Mouse (Mus musculus) CH12.LX (cell line): ENCODE results near the gene Larp1. TPM values are rescaled to one million over a fixed set of nuclear protein-coding genes. Genes with fewer than 3 reads are reported as not detected.

Source experiments
- DNase-seq: peaks from one replicate; pipeline ENCODE4 v3.0.0-alpha.2; 2013; ENCODE audit errors: extremely low read depth
- H3K27ac ChIP-seq: 2 replicates; pipeline ENCODE4 v1.5.1; 2012; ENCODE audit warnings: low read depth, mild to moderate bottlenecking, control low read depth, moderate library complexity; ENCODE audit not compliant: insufficient read depth
- H3K27me3 ChIP-seq: replicated peaks from 2 replicates; pipeline ENCODE3; 2012; ENCODE audit warnings: inconsistent platforms
- H3K36me3 ChIP-seq, 2 experiments: replicated peaks in 1 of 2; 2 replicates each; pipeline versions ENCODE3 to v1.6.1; 2012; ENCODE audit warnings: inconsistent platforms in 1 of 2, low read length in 1 of 2, mild to moderate bottlenecking in 1 of 2, mixed read lengths in 1 of 2, moderate library complexity in 1 of 2; ENCODE audit not compliant: control insufficient read depth in 1 of 2, insufficient read depth in 1 of 2
- H3K4me1 ChIP-seq, 2 experiments: 2 replicates each; pipeline ENCODE4 v1.6.1; 2012; ENCODE audit warnings: inconsistent platforms in 1 of 2, moderate library complexity in 1 of 2; ENCODE audit not compliant: insufficient read depth in 2 of 2, control insufficient read depth in 1 of 2
- H3K4me2 ChIP-seq: 2 replicates; pipeline ENCODE4 v1.6.1; 2012; ENCODE audit warnings: low read depth, mild to moderate bottlenecking, control low read depth; ENCODE audit not compliant: poor library complexity, insufficient read depth, severe bottlenecking
- H3K4me3 ChIP-seq, 3 experiments: fragments of 150-350 bp in 1 of 3; sonication (generic) in 1 of 3; replicated peaks in 1 of 3; 2 replicates each; pipeline versions ENCODE3 to v1.5.1; 2011 to 2012; ENCODE audit warnings: low read depth in 2 of 3, low read length in 2 of 3, mild to moderate bottlenecking in 2 of 3, moderate library complexity in 2 of 3, control low read depth in 1 of 3, improper control_type of control experiment in 1 of 3, inconsistent platforms in 1 of 3, mixed read lengths in 1 of 3; ENCODE audit not compliant: poor library complexity in 1 of 3
- H3K79me2 ChIP-seq: replicated peaks from 2 replicates; pipeline ENCODE4 v1.6.1; 2012; ENCODE audit warnings: mild to moderate bottlenecking, moderate library complexity; ENCODE audit not compliant: control insufficient read depth, poor library complexity, insufficient read depth, severe bottlenecking; ENCODE audit errors: extremely low read depth
- H3K9ac ChIP-seq: 2 replicates; pipeline ENCODE4 v1.6.1; 2012; ENCODE audit warnings: low read depth, mild to moderate bottlenecking, control low read depth, moderate library complexity; ENCODE audit not compliant: insufficient read depth
- H3K9me3 ChIP-seq: replicated peaks from 2 replicates; pipeline ENCODE3; 2012; ENCODE audit warnings: low read length, inconsistent platforms, mixed read lengths
- E2F4 ChIP-seq: IDR thresholded peaks from 2 replicates; pipeline ENCODE4 v1.6.1; 2011; ENCODE audit warnings: low read depth, low read length, improper control_type of control experiment; ENCODE audit not compliant: insufficient replicate concordance
- ELF1 ChIP-seq: IDR thresholded peaks from 2 replicates; pipeline ENCODE4 v1.6.1; 2014; ENCODE audit warnings: low read depth, mild to moderate bottlenecking, inconsistent platforms, low read length, improper control_type of control experiment
- ETS1 ChIP-seq: conservative IDR thresholded peaks from 2 replicates; pipeline ENCODE4 v1.6.1; 2012; ENCODE audit warnings: low read depth, mild to moderate bottlenecking, inconsistent platforms, low read length, improper control_type of control experiment, moderate library complexity
- IRF4 ChIP-seq: IDR thresholded peaks from 2 replicates; pipeline ENCODE4 v1.6.1; 2014; ENCODE audit warnings: low read depth, mild to moderate bottlenecking, inconsistent platforms, low read length, improper control_type of control experiment
- JUN ChIP-seq: IDR thresholded peaks from 2 replicates; pipeline ENCODE4 v1.6.1; 2011; ENCODE audit warnings: low read depth, mild to moderate bottlenecking, low read length, improper control_type of control experiment, moderate library complexity; ENCODE audit not compliant: insufficient read depth
- JUND ChIP-seq: conservative IDR thresholded peaks from 2 replicates; pipeline ENCODE4 v1.6.1; 2011; ENCODE audit warnings: low read depth, low read length, improper control_type of control experiment
- MAX ChIP-seq: IDR thresholded peaks from 2 replicates; pipeline ENCODE4 v1.6.1; 2011; ENCODE audit warnings: low read length, improper control_type of control experiment
- MAZ ChIP-seq: IDR thresholded peaks from 2 replicates; pipeline ENCODE4 v1.6.1; 2012; ENCODE audit warnings: low read depth, mild to moderate bottlenecking, inconsistent platforms, low read length, improper control_type of control experiment, moderate library complexity
- MEF2A ChIP-seq: IDR thresholded peaks from 2 replicates; pipeline ENCODE4 v1.6.1; 2014; ENCODE audit warnings: low read depth, mild to moderate bottlenecking, inconsistent platforms, low read length, improper control_type of control experiment, borderline replicate concordance
- MXI1 ChIP-seq: IDR thresholded peaks from 2 replicates; pipeline ENCODE4 v1.6.1; 2011; ENCODE audit warnings: mild to moderate bottlenecking, low read depth, low read length, improper control_type of control experiment
- MYC ChIP-seq: IDR thresholded peaks from 2 replicates; pipeline ENCODE4 v1.6.1; 2011; ENCODE audit warnings: low read depth, mild to moderate bottlenecking, improper control_type of control experiment, low read length
- NELFE ChIP-seq: IDR thresholded peaks from 2 replicates; pipeline ENCODE4 v1.6.1; 2011; ENCODE audit warnings: low read depth, low read length, improper control_type of control experiment
- NRF1 ChIP-seq: IDR thresholded peaks from 2 replicates; pipeline ENCODE4 v1.6.1; 2014; ENCODE audit warnings: low read depth, mild to moderate bottlenecking, inconsistent platforms, low read length, improper control_type of control experiment, moderate library complexity
- PAX5 ChIP-seq: IDR thresholded peaks from 2 replicates; pipeline ENCODE4 v1.6.1; 2012; ENCODE audit warnings: low read length, inconsistent platforms, mixed read lengths
- POLR2A ChIP-seq: IDR thresholded peaks from 2 replicates; pipeline ENCODE4 v1.6.1; 2011; ENCODE audit warnings: low read depth, mild to moderate bottlenecking, improper control_type of control experiment, low read length
- RCOR1 ChIP-seq: conservative IDR thresholded peaks from 2 replicates; pipeline ENCODE4 v1.6.1; 2012; ENCODE audit warnings: low read depth, mild to moderate bottlenecking, inconsistent platforms, low read length, improper control_type of control experiment
- SIN3A ChIP-seq: IDR thresholded peaks from 2 replicates; pipeline ENCODE4 v1.6.1; 2012; ENCODE audit warnings: low read length, improper control_type of control experiment, inconsistent platforms
- SMC3 ChIP-seq: IDR thresholded peaks from 2 replicates; pipeline ENCODE4 v1.6.1; 2011; ENCODE audit warnings: low read depth, low read length, improper control_type of control experiment
- UBTF ChIP-seq: IDR thresholded peaks from 2 replicates; pipeline ENCODE4 v1.6.1; 2012; ENCODE audit warnings: low read depth, mild to moderate bottlenecking, inconsistent platforms, low read length, improper control_type of control experiment, moderate library complexity
- USF1 ChIP-seq: IDR thresholded peaks from 2 replicates; pipeline ENCODE4 v1.6.1; 2014; ENCODE audit warnings: low read depth, mild to moderate bottlenecking, inconsistent platforms, low read length, improper control_type of control experiment
- USF2 ChIP-seq: conservative IDR thresholded peaks from 2 replicates; pipeline ENCODE4 v1.6.1; 2011; ENCODE audit warnings: low read depth, low read length, improper control_type of control experiment
- ZC3H11A ChIP-seq: IDR thresholded peaks from 2 replicates; pipeline ENCODE4 v1.6.1; 2012; ENCODE audit warnings: low read depth, mild to moderate bottlenecking, inconsistent platforms, low read length, improper control_type of control experiment
- ZKSCAN1 ChIP-seq: IDR thresholded peaks from 2 replicates; pipeline ENCODE4 v1.6.1; 2012; ENCODE audit warnings: low read depth, inconsistent platforms, low read length, improper control_type of control experiment, borderline replicate concordance
- dilution Hi-C: fragments of 300-500 bp; cut with MboI; formaldehyde crosslinking; loops from 2 replicates; pipeline ENCODE4 v1.14.3; 2020; ENCODE audit warnings: low sequenced_read_pairs; ENCODE audit not compliant: extremely low pct_unique_long_range_greater_than_20kb, extremely low pct_ligation_motif_present
- in situ Hi-C: fragments of 300-500 bp; cut with MboI; formaldehyde crosslinking; loops from 3 replicates; pipeline ENCODE4 v1.14.3; 2019; ENCODE audit warnings: low sequenced_read_pairs, low pct_ligation_motif_present, low pct_unique_long_range_greater_than_20kb, mixed read lengths
- polyA plus RNA-seq: library from polyadenylated mRNA; unstranded; fragments of >175 nt; gene quantifications from 2 replicates; pipeline ENCODE4 v1.2.1, GENCODE M21; 2012; ENCODE audit warnings: low read depth; ENCODE audit not compliant: insufficient read length
- total RNA-seq, 2 experiments: library from RNA; depleted of rRNA; stranded (reverse); fragments of 300-350 nt in 1 of 2; fragments of >200 nt in 1 of 2; gene quantifications; 2 replicates each; pipeline ENCODE4 v1.2.3; 2012 to 2014

Gene Larp1
- total and polyA plus RNA-seq, 3 experiments: 38.2 to 284 (median 94.1) TPM

GRCm38 (mm10) chr11:58018701-58019100, 9.8 kb downstream of the Larp1 start:
- Histone ChIP-seq H3K27ac (no peak overlapping the region), H3K9ac (no peak overlapping the region), H3K79me2 (peaks cover 99% of the 10 kb centered on the region), H3K9me3 (no peaks in the 10 kb centered on the region), H3K4me3 (no peak overlapping the region), H3K4me2 (no peak overlapping the region), H3K4me1 (peaks cover 43 to 90% of the 10 kb centered on the region in 2 experiments), H3K27me3 (no peaks in the 10 kb centered on the region), H3K36me3 (peaks cover 0 to 53% of the 10 kb centered on the region in 2 experiments)
- in situ Hi-C loops: no loop called here
- dilution Hi-C loops: no loop called here
- TF ChIP-seq POLR2A (no peak), MAX (no peak), SMC3 (peak; percentile 21; the same call in 1 of the 2 replicates), MYC (no peak), NELFE (no peak), ETS1 (no peak)
- no peak for DNase-seq

GRCm38 (mm10) chr11:58021095-58021494, 12.2 kb downstream of the Larp1 start:
- dilution Hi-C loops (no loop called here), in situ Hi-C loops (no loop called here)
- Histone ChIP-seq H3K79me2 (peaks cover 100% of the 10 kb centered on the region), H3K9me3 (no peaks in the 10 kb centered on the region), H3K9ac (no peak overlapping the region), H3K4me2 (peak overlapping the region; percentile 1; the same call in 1 of the 2 replicates), H3K4me3 (no peak overlapping the region), H3K4me1 (peaks cover 43 to 91% of the 10 kb centered on the region in 2 experiments), H3K27ac (peak overlapping the region; percentile 1; the same call in 1 of the 2 replicates), H3K27me3 (no peaks in the 10 kb centered on the region), H3K36me3 (peaks cover 0 to 59% of the 10 kb centered on the region in 2 experiments)
- TF ChIP-seq IRF4: peak; percentile 29; the same call in 1 of the 2 replicates
- TF ChIP-seq MEF2A: peak; percentile 6; the same call in 1 of the 2 replicates
- TF ChIP-seq ZC3H11A: no peak
- 0 out of 2 replicates have a peak, but pooled peaks have one; percentile 54 for TF ChIP-seq SIN3A
- TF ChIP-seq ELF1: no peak
- TF ChIP-seq ETS1: peak; percentile 60; the same call in 1 of the 2 replicates
- TF ChIP-seq SMC3: no peak
- no peak for TF ChIP-seq NRF1
- DNase-seq: no peak

GRCm38 (mm10) chr11:58021618-58022017, 12.8 kb downstream of the Larp1 start:
- Histone ChIP-seq H3K36me3 (peaks cover 0 to 59% of the 10 kb centered on the region in 2 experiments), H3K79me2 (peaks cover 100% of the 10 kb centered on the region), H3K9me3 (no peaks in the 10 kb centered on the region), H3K9ac (no peak overlapping the region), H3K4me3 (no peak overlapping the region), H3K27ac (no peak overlapping the region), H3K27me3 (no peaks in the 10 kb centered on the region), H3K4me2 (no peak overlapping the region), H3K4me1 (peaks cover 44 to 91% of the 10 kb centered on the region in 2 experiments)
- in situ Hi-C loops (no loop called here), dilution Hi-C loops (no loop called here)
- DNase-seq: no peak
- no peak for TF ChIP-seq MXI1
- no peak for TF ChIP-seq JUND
- no peak for TF ChIP-seq JUN
- TF ChIP-seq ETS1: no peak
- no peak for TF ChIP-seq MEF2A
- TF ChIP-seq ELF1: no peak
- TF ChIP-seq IRF4: no peak
- TF ChIP-seq PAX5: no peak
- TF ChIP-seq RCOR1: no peak
- no peak for TF ChIP-seq ZKSCAN1
- TF ChIP-seq SMC3: no peak
- no peak for TF ChIP-seq MAZ
- TF ChIP-seq USF1: no peak
- TF ChIP-seq POLR2A: no peak
- no peak for TF ChIP-seq USF2
- TF ChIP-seq ZC3H11A: no peak
- TF ChIP-seq UBTF: no peak
- TF ChIP-seq E2F4: no peak
